Mouse (Mus musculus): ENCODE data around the gene Ptpn11.

Gene Ptpn11

GRCm38 (mm10) chr5:121096744-121097143 lies 94.5 kb downstream of the Ptpn11 start:
- in situ Hi-C loops (cut with MboI, MseI), result no loop called here

DNA sequence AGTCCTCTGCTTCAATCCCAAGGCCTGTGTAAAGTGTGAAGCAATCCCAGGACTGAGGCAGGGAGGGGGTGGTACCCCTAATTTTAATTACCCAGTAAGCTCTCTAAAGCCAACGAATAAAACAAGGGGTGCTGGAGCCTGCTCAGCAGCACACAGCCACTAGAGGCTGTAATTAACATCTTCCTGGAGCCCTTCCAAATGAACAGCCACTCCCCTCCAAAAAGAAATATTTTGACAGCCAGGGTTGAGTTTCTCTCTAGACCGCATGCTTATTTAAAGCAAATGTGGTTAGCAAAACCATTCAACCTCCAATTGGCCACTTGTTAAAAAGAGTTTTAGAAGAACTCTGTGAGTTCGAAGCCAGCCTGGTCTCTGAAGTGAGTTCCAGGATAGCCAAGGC lies 97.9 kb downstream of the Ptpn11 start:
- in situ Hi-C loops (cut with MboI, MseI), result no loop called here

DNA sequence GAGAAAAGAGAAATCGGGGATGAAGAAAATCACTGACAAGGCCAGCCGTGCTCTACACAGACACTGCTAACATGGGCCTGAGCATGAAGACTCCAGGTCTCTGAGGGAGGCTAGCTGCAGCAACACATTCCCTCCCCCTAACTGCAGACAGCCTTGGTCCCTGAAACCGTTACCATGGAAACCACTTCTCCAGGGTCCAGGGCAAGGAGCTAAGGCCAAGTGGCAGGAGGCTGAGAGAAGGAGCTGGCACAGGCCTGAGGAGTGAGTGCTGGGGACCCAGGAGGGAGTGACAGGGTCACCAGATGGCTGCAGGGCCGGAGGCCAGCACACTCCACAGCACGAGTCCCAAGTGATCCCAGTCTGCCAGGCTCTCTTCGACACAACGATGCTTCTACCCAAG lies 101.5 kb downstream of the Ptpn11 start:
- in situ Hi-C loops (cut with MboI, MseI), result loop anchor here in 1 of 2 experiments (5.0 kb wide), 1 partner anchor 43 kb away; no protein-coding TSS in a partner anchor

GRCm38 (mm10) chr5:121087733-121088132 lies 103.5 kb downstream of the Ptpn11 start:
- in situ Hi-C loops (cut with MboI, MseI), result loop anchor here in 1 of 2 experiments (5.0 kb wide), 1 partner anchor 45 kb away; no protein-coding TSS in a partner anchor

DNA sequence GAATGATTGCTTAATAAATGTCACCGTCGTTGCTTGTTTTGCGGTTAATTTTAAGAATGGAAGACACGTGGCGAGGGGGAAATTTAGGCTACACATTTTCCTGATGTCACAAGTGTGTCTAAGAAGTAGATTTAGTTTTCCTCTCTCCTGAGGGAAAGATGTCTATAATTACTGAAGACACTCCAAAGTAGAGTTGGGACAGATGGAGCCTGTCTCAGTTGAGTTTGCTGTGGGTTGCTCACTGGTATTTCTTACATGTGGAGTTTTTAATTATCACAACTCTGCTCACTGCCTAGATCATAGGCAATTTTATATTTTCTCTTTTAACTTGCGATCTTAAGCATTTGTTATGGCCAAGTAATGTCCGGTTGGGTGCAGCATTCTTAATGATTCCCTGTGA lies 108.6 kb downstream of the Ptpn11 start:
- in situ Hi-C loops (cut with MboI, MseI), result loop anchor here in 1 of 2 experiments (5.0 kb wide), 1 partner anchor 75 kb away; no protein-coding TSS in a partner anchor

DNA sequence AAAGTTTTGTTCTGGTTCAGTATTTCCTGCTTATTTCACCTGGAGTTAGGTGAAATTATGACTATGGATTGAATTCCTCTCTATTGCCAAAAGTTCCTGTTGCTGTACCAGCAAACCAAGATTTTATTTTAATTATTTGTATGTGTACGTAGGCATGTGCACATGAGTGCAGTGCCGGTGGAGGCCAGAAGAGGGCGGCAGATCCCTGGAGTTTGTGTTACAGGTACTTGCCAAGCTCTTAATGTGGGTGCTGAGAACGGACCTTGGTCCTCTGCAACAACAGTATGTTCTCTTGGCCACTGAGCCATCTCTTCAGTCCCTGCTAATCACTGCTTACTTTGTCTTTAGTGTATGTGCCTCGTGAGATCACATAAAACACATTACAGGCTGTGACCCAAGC lies 109.4 kb downstream of the Ptpn11 start:
- in situ Hi-C loops (cut with MboI, MseI), result loop anchor here in 1 of 2 experiments (5.0 kb wide), 1 partner anchor 74 kb away; no protein-coding TSS in a partner anchor
